Mouse (Mus musculus) forebrain, embryonic 13.5 days (tissue): ENCODE measurements around the gene Lin9. TPM values are rescaled to one million over a fixed set of nuclear protein-coding genes. Genes with fewer than 3 reads are reported as not detected.
"Not testable (repeated sequence)": the region's sequence is repeated elsewhere in the genome, so short reads cannot be mapped to it uniquely, and the experiment has no call there.

ENCODE experiments used
- ATAC-seq: fragments of 200-750 bp; cut with Nextera tagmentation; 2 replicates; pipeline ENCODE4 v1.8.0; 2017
- H3K27ac ChIP-seq: fragments of 300-500 bp; sonication (generic); 2 replicates; pipeline ENCODE4 v1.5.1; 2015; ENCODE audit warnings: inconsistent platforms, mild to moderate bottlenecking, moderate library complexity
- H3K27me3 ChIP-seq: fragments of 300-500 bp; sonication (generic); 2 replicates; pipeline ENCODE4 v1.6.1; 2015; ENCODE audit warnings: mild to moderate bottlenecking, inconsistent platforms
- H3K36me3 ChIP-seq: fragments of 300-500 bp; sonication (generic); 2 replicates; pipeline ENCODE4 v1.6.1; 2015; ENCODE audit warnings: mild to moderate bottlenecking, inconsistent platforms; ENCODE audit not compliant: poor library complexity, severe bottlenecking
- H3K4me1 ChIP-seq: fragments of 300-500 bp; sonication (generic); 2 replicates; pipeline ENCODE4 v1.6.1; 2015; ENCODE audit warnings: inconsistent platforms
- H3K4me2 ChIP-seq: fragments of 300-500 bp; sonication (generic); 2 replicates; pipeline ENCODE4 v1.6.1; 2015; ENCODE audit warnings: inconsistent platforms, mild to moderate bottlenecking, moderate library complexity
- H3K4me3 ChIP-seq: fragments of 300-500 bp; sonication (generic); 2 replicates; pipeline ENCODE4 v1.5.1; 2015; ENCODE audit warnings: mild to moderate bottlenecking, inconsistent platforms
- H3K9ac ChIP-seq: fragments of 300-500 bp; sonication (generic); 2 replicates; pipeline ENCODE4 v1.6.1; 2015; ENCODE audit warnings: mild to moderate bottlenecking, inconsistent platforms
- H3K9me3 ChIP-seq: fragments of 300-500 bp; sonication (generic); replicated peaks from 2 replicates; pipeline ENCODE4 v1.6.1; 2016; ENCODE audit warnings: inconsistent platforms
- WGBS: fragments of 180-500 bp; shearing (Covaris S2); methylation state at CpG from one replicate; pipeline ENCODE4 v1.1.7; 2015; 5-methylcytosine and 5-hydroxymethylcytosine counted together
- polyA plus RNA-seq: library from polyadenylated mRNA; unstranded; fragments of >200 nt; fragmentation: Nextera tagmentation; extraction: Ambion mirVana; gene quantifications from 2 replicates; pipeline ENCODE4 v1.2.1, GENCODE M21; 2015

Gene Lin9
- polyA plus RNA-seq: 22.7 and 24.2 TPM in 2 replicates

DNA sequence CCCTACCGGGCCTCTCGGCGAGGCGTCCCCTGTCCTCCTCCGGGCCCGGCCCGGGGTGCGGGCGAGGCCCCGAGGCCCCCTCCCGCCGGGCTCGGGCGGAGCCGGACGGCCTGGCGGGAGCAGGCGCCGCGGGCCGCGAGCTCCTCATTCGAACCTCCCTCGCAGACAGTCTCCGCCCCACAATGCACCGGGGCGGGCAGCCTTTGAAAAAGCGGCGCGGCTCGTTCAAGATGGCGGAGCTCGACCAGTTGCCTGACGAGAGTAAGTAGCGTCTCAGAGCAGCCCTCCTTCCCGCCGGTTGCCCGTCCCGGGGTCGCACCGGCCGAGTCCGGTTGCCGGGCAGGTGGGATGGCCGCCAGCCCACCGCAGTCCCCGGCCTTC is at the start of gene Lin9:
Lin9 (plus strand) TSS at position 14 of the 381 bp plus-strand sequence.
- 0 out of 2 replicates have a peak, but pooled peaks cover 4% of the 10 kb centered on the region for H3K36me3 ChIP-seq
- H3K4me1 ChIP-seq: peaks cover 27% of the 10 kb centered on the region
- peak within 1 kb of the TSS; percentile 98 for H3K9ac ChIP-seq
- H3K4me3 ChIP-seq: peak within 1 kb of the TSS; percentile 97
- peak within 1 kb of the TSS; percentile 90 for H3K27ac ChIP-seq
- H3K27me3 ChIP-seq: no peaks in the 10 kb centered on the region
- H3K4me2 ChIP-seq: peak within 1 kb of the TSS; percentile 83
- WGBS: 1% methylated on average over 39 of the region's 47 CpGs
- no peaks in the 10 kb centered on the region for H3K9me3 ChIP-seq
- peak; percentile 93 for ATAC-seq

DNA sequence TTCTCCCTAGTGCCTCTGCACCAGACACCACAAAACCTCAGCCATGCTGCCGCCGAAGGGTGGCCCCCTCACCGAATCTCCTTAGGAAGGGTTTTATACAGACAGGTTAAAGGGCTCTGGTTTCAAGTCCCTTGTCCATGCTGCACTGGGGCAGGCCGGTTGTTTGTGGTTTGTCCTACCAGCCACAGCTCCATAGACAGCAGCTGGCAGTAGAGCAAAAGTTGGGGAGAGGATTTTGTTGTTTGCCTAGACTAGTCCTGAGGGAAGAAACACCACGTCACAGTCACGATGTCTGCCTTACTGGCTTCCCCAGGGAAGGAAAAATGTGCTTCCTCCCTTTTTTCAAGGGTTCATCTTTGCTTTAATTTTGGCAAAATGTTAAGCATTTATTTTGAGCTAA is 40.4 kb upstream of the Lin9 start:
- Histone ChIP-seq H3K4me2 (no peak overlapping the region), H3K9me3 (no peaks in the 10 kb centered on the region), H3K4me1 (no peaks in the 10 kb centered on the region), H3K36me3 (peaks cover 99% of the 10 kb centered on the region), H3K9ac (no peak overlapping the region), H3K4me3 (no peak overlapping the region), H3K27ac (no peak overlapping the region), H3K27me3 (no peaks in the 10 kb centered on the region)
- no peak for ATAC-seq
- 92% methylated on average over 6 of the region's 6 CpGs for WGBS

DNA sequence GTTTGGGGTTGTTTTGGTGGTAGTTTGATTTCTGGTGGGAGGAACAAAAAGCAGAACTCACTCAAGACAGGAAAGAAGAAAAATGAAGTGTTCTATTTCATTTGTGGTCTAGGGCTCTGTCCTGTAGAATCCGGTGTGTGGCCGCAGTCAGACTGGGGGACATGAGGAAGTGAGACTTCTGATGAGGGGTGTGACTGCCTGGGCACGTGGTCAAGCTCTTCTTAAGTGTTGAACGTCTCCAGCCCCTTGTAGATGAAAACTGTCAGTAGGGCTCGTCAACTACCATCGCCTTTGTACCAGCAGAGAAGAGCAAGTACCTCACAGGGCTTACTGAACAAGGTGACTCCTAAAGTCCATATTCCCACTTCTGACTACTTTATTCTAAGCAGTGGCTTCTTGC is 39.1 kb upstream of the Lin9 start:
- no peaks in the 10 kb centered on the region for H3K4me1 ChIP-seq
- H3K9me3 ChIP-seq: no peaks in the 10 kb centered on the region
- no peak for ATAC-seq
- H3K27me3 ChIP-seq: no peaks in the 10 kb centered on the region
- H3K36me3 ChIP-seq: peaks cover 94% of the 10 kb centered on the region
- no peak overlapping the region for H3K4me2 ChIP-seq
- H3K4me3 ChIP-seq: no peak overlapping the region
- 89% methylated on average over 6 of the region's 6 CpGs for WGBS
- H3K27ac ChIP-seq: no peak overlapping the region
- H3K9ac ChIP-seq: no peak overlapping the region

DNA sequence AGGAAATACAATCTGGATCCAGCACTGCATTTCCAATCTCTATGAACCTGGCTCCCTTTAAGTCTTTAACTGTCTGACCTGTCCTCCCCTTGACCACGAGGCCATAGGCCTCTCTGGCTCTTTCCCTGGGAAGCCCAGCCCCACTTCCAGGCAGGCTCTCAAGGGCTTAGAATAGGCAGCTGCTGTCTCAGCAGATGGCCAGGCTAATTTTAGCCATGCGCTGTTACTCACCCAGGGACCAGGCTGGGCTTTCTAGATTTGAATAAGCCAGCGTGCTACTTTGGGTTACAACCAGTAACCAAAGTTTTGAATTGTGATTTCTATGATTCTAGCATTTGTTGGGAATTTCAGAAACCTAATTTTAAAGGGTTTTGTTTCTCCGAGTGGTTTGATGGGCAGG is 36.4 kb upstream of the Lin9 start:
- Histone ChIP-seq H3K4me2 (no peak overlapping the region), H3K4me3 (no peak overlapping the region), H3K9me3 (no peaks in the 10 kb centered on the region), H3K36me3 (peaks cover 74% of the 10 kb centered on the region), H3K4me1 (no peaks in the 10 kb centered on the region), H3K9ac (no peak overlapping the region), H3K27me3 (no peaks in the 10 kb centered on the region), H3K27ac (no peak overlapping the region)
- 82% methylated on average over 4 of the region's 4 CpGs for WGBS
- no peak for ATAC-seq

DNA sequence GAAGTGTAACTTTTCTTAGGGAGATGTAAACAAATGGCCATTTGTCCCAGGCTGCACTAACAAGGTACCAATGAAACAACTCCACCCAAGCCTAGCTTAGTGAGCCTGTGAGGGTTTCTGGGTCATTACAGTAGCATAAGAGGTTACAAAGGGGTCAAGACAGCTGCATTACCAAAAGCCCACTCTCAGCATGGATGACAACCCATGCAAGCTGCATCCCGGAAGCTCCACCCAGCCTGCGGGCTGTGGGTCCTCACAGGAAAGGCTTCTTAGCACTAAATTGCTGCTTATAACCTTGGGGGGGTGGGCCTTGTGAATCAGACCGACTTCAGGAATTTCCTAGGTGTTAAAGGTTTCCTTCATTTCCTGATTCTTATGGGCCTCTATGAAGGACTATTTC is 34.8 kb upstream of the Lin9 start:
- Histone ChIP-seq H3K9me3 (no peaks in the 10 kb centered on the region), H3K4me2 (no peak overlapping the region), H3K36me3 (peaks cover 59% of the 10 kb centered on the region), H3K27ac (no peak overlapping the region), H3K27me3 (no peaks in the 10 kb centered on the region), H3K4me3 (no peak overlapping the region), H3K4me1 (no peaks in the 10 kb centered on the region), H3K9ac (no peak overlapping the region)
- 82% methylated on average over 3 of the region's 3 CpGs for WGBS
- ATAC-seq: no peak

DNA sequence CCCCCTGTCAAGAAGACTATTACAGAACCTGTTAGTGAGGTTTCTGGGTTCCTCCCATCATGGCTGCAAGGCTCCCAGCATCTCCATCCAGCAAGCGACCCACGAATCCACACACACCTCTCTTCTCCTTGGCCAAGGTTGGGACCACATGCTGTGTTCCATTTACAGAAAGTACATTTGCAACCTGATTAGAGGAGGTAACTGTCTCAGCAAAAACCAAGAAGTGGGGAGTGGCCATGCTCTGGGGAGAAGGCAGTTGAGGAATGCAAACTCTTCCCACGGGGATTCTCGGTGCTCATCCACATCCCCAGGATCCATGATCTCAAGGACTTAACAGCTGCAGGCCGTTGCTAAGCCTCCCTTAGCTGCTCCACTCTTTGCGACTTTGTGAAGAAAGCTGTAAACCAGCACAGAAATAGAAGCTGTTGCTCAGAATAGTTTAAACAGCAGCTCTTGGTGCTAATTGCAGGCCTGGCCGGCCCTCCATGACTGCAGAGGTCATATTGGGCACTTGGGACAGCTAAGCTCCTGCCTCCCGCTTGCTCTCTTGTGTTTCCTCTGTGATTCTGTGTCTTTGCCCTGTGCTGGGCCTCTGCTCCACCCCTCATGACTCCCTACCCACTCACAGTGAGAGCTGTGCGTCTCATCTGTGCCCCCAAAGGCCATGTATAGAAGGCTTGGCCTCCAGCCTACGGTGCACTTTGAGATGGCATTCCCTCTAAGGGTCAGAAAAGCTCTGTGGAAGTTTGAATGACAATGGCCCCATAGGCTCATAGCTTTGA is 34.0 kb upstream of the Lin9 start:
- Histone ChIP-seq H3K4me3 (no peak overlapping the region), H3K27ac (no peak overlapping the region), H3K27me3 (no peaks in the 10 kb centered on the region), H3K4me2 (no peak overlapping the region), H3K4me1 (no peaks in the 10 kb centered on the region), H3K9ac (no peak overlapping the region), H3K36me3 (peaks cover 50% of the 10 kb centered on the region), H3K9me3 (0 out of 2 replicates have a peak, but pooled peaks cover 5% of the 10 kb centered on the region)
- 80% methylated on average over 10 of the region's 10 CpGs for WGBS
- no peak for ATAC-seq

DNA sequence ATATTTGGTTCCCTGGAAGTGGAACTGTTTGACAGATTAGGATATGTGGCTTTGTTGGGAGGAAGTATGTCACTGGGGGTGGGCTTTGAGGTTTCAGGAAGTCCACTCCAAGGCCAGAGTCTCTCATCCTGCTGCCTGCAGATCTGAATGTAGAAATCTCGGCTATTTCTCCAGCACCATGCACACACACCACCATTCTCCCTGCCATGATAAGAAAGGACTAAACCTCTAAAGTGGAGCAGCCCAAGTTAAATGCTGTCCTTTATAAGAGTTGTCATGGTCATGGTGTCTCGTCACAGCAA is 33.4 kb upstream of the Lin9 start:
- no peaks in the 10 kb centered on the region for H3K4me1 ChIP-seq
- WGBS: 89% methylated on average over 2 of the region's 2 CpGs
- H3K4me2 ChIP-seq: no peak overlapping the region
- H3K9me3 ChIP-seq: 0 out of 2 replicates have a peak, but pooled peaks cover 5% of the 10 kb centered on the region
- no peaks in the 10 kb centered on the region for H3K27me3 ChIP-seq
- H3K4me3 ChIP-seq: no peak overlapping the region
- peaks cover 44% of the 10 kb centered on the region for H3K36me3 ChIP-seq
- ATAC-seq: no peak
- no peak overlapping the region for H3K9ac ChIP-seq
- H3K27ac ChIP-seq: no peak overlapping the region

- not testable (repeated sequence) for H3K27me3 ChIP-seq, H3K4me2 ChIP-seq, H3K36me3 ChIP-seq, H3K4me3 ChIP-seq, ATAC-seq, H3K4me1 ChIP-seq, H3K9ac ChIP-seq, H3K27ac ChIP-seq, H3K9me3 ChIP-seq
- 93% methylated on average over 11 of the region's 14 CpGs for WGBS
Observed at GRCm38 (mm10) chr1:180611842-180612241, 29.1 kb upstream of the Lin9 start.

DNA sequence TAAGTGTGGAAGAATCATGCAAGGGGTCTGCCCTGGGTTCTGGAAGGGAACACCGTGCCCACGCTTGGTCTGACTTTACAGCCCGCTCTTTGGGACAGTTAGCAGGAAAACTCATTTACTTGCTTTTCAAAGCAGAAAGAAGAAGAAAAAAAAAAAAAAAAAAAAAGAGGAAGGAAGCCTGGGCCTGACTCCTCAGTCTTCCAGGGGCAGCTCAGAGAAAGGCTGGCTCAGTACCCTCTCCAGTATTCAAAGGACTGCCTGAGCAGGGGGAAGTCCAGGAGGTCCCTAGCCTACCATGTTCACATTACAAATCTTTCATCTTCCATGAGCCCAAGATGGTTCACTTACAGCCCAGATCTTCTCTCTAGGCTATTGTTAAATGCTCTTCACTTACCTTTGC is 24.2 kb upstream of the Lin9 start:
- 0 out of 2 replicates have a peak, but pooled peaks cover 1% of the 10 kb centered on the region for H3K9me3 ChIP-seq
- no peaks in the 10 kb centered on the region for H3K4me1 ChIP-seq
- no peak overlapping the region for H3K4me3 ChIP-seq
- no peaks in the 10 kb centered on the region for H3K27me3 ChIP-seq
- no peak overlapping the region for H3K9ac ChIP-seq
- WGBS: 99% methylated on average over 3 of the region's 3 CpGs
- ATAC-seq: no peak
- H3K4me2 ChIP-seq: no peak overlapping the region
- no peak overlapping the region for H3K27ac ChIP-seq
- no peaks in the 10 kb centered on the region for H3K36me3 ChIP-seq

- WGBS: 90% methylated on average over 4 of the region's 4 CpGs
- no peaks in the 10 kb centered on the region for H3K9me3 ChIP-seq
- no peak overlapping the region for H3K9ac ChIP-seq
- H3K36me3 ChIP-seq: no peaks in the 10 kb centered on the region
- no peak overlapping the region for H3K27ac ChIP-seq
- no peak for ATAC-seq
- H3K27me3 ChIP-seq: no peaks in the 10 kb centered on the region
- no peak overlapping the region for H3K4me2 ChIP-seq
- no peaks in the 10 kb centered on the region for H3K4me1 ChIP-seq
- no peak overlapping the region for H3K4me3 ChIP-seq
Observed at GRCm38 (mm10) chr1:180622389-180622788, 18.6 kb upstream of the Lin9 start.

- no peak for ATAC-seq
- H3K36me3 ChIP-seq: no peaks in the 10 kb centered on the region
- no peaks in the 10 kb centered on the region for H3K27me3 ChIP-seq
- no peak overlapping the region for H3K9ac ChIP-seq
- H3K4me2 ChIP-seq: no peak overlapping the region
- H3K9me3 ChIP-seq: no peaks in the 10 kb centered on the region
- no peaks in the 10 kb centered on the region for H3K4me1 ChIP-seq
- no peak overlapping the region for H3K27ac ChIP-seq
- no peak overlapping the region for H3K4me3 ChIP-seq
- WGBS: 95% methylated on average over 2 of the region's 2 CpGs
Observed at GRCm38 (mm10) chr1:180623911-180624310, 17.0 kb upstream of the Lin9 start.

DNA sequence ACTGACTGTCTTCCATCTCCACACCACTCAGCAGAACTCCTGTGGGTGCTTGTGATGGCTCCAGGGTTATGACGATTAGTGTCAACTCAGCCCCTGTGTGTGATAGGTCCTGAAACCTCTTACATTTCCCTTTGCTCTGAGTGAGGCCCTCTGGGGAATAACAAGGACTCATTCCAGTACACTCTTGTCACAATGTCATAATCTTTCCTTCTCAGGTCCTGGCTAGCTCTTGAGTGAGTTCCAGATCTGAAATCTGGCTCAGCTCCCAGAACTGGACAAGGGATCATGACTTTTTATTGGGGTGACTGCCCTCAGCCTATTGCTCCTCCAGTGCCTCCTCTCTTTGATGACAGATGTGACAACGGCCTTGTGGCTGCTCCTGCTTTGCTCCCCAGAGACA is 14.8 kb upstream of the Lin9 start:
- H3K4me3 ChIP-seq: no peak overlapping the region
- no peak for ATAC-seq
- H3K27ac ChIP-seq: no peak overlapping the region
- no peaks in the 10 kb centered on the region for H3K27me3 ChIP-seq
- H3K9me3 ChIP-seq: no peaks in the 10 kb centered on the region
- H3K4me2 ChIP-seq: no peak overlapping the region
- 92% methylated on average over 2 of the region's 2 CpGs for WGBS
- no peaks in the 10 kb centered on the region for H3K4me1 ChIP-seq
- no peak overlapping the region for H3K9ac ChIP-seq
- no peaks in the 10 kb centered on the region for H3K36me3 ChIP-seq

GRCm38 (mm10) chr1:180637796-180638195 is 3.2 kb upstream of the Lin9 start:
- not testable (repeated sequence) for ATAC-seq, H3K27me3 ChIP-seq
- 70% methylated on average over 2 of the region's 2 CpGs for WGBS

More at GRCm38 (mm10) chr1:180637796-180638195, 3.2 kb upstream of the Lin9 start:
- H3K4me2 ChIP-seq, H3K9ac ChIP-seq, H3K36me3 ChIP-seq, H3K4me3 ChIP-seq, H3K9me3 ChIP-seq, H3K27ac ChIP-seq: not testable (repeated sequence)
- peaks cover 22% of the 10 kb centered on the region for H3K4me1 ChIP-seq
